Mouse (Mus musculus) stomach, adult 2 months (tissue): ENCODE measurements around the gene Plcg2. TPM values are rescaled to one million over a fixed set of nuclear protein-coding genes. Genes with fewer than 3 reads are reported as not detected.

Source experiments
- polyA plus RNA-seq: library from polyadenylated mRNA; depleted of rRNA; stranded (reverse); fragments of >200 nt; gene quantifications from 2 replicates; pipeline ENCODE4 v1.2.3, GENCODE M21; 2012; rRNA removed

The Plcg2 gene
- 2.6 and 3.5 TPM in 2 replicates for polyA plus RNA-seq

DNA sequence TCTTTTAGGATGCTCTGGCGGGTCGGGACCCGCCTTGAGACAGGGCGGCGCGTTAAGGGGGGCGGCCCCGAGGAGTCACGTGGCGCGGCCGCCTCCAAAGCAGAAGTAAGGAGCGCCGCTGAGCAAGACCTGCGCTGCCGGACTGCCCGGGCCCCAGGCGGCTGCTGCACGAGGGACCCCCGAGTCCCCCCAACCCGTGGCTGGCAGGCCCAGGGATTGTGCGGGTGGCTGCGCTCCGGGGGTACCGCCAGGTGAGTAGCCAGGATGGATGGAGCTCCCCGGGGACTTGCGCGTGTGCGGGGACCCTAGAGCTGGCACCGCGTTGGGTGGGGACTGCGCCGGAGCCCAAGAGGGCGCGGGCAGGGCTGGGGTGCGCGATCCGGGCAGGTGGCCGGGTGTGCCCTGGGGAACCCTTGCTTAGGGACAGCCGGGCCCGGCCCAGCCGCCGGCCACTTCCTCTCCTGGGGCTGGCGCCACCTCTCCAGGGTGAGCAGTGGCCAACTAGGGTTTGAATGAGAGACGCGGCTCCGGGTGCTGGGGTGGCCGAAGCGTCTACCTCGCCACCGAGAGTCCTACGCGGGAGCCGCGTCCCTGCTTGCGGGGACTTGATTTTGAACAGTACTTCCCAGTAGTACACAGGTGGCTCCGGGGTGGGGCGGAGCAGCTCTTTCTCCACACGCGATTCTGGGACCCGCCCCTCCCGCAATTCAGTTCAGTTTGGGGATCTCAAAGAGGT lies at the start of gene Plcg2:
Plcg2 (plus strand) TSS at position 113 of the 736 bp plus-strand sequence.

DNA sequence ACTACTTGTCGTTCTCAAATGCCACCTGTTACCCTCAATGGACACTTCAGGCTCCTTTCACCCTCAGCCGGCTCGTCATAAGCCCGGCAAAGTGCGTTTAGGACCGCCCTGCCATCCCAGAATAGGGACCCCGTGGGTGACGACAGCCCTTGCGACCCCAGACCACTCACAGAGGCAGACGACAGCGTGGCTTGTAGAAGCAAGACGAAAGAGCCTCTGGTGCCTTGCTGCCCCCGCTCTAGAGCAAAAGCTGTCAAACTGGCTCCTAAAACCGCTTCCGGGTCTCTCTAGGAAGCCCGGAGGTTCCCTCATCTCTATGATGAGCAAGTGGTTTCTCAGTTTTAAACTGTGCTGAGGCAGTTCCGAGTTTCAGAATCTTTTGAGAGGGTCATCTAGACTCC lies 175.3 kb downstream of the Plcg2 start, which contains the start of gene Sdr42e1:
Sdr42e1 (minus strand) TSS at position 260 of the 401 bp plus-strand sequence.

Other genes with a start within 250 kb of the Plcg2 start
- 28.7 and 33.3 TPM in 2 replicates for gene Cmip, start 241.2 kb upstream of the Plcg2 start, polyA plus RNA-seq
- 7.2 and 7.4 TPM in 2 replicates for gene Sdr42e1, start 175.4 kb downstream of the Plcg2 start, polyA plus RNA-seq
- 20.3 and 28.2 TPM in 2 replicates for gene Hsd17b2, start 203.6 kb downstream of the Plcg2 start, polyA plus RNA-seq